ENCODE assay signal across 8 mouse cellular contexts in genomic region chr12:76535471-76535900, GRCm38 (mm10). TPM values are rescaled to one million over a fixed set of nuclear protein-coding genes. Genes with fewer than 3 reads are reported as not detected.
DNase-seq lines count a peak whose midpoint lies in the region; ATAC-seq and TF ChIP-seq lines count a peak whose summit lies in the region.

No protein-coding gene starts in this region.

- no peak for ATAC-seq in kidney, embryonic 14.5 days (ENCODE audit: low FRiP score, low TSS enrichment)
- no peak for ATAC-seq in heart, embryonic 11.5 days (replicated peaks; ENCODE audit: insufficient number of reproducible peaks, low FRiP score, low TSS enrichment)
- ATAC-seq in megakaryocyte progenitor cell, adult 5-6 weeks (replicated peaks; ENCODE audit: poor library complexity): no peak

- H3K4me2 ChIP-seq in kidney, embryonic 14.5 days (replicated peaks; ENCODE audit: low read depth, low read length): peak overlapping the region; percentile 91
- H3K4me2 ChIP-seq in heart, embryonic 11.5 days: peak overlapping the region; percentile 74

- H3K27ac ChIP-seq in kidney, embryonic 14.5 days (ENCODE audit: low read depth, low read length): no peak overlapping the region
- H3K27ac ChIP-seq in heart, embryonic 11.5 days (ENCODE audit: low read depth, low read length): peak overlapping the region; percentile 46; the same call in 1 of the 2 replicates
- H3K27ac ChIP-seq in liver, adult 2 months (replicated peaks; ENCODE audit: insufficient read depth, low read depth, low read length): peak overlapping the region; percentile 93
- no peak overlapping the region for H3K27ac ChIP-seq in thymus, adult 2 months (ENCODE audit: control insufficient read depth, insufficient read depth, low read length)

- H3K27me3 ChIP-seq in kidney, embryonic 14.5 days (ENCODE audit: control insufficient read depth, insufficient read depth, low read length): no peaks in the 10 kb centered on the region
- H3K27me3 ChIP-seq in E14TG2a.4 (ENCODE audit: insufficient read depth, low read length): peaks cover 38% of the 10 kb centered on the region
- H3K27me3 ChIP-seq in heart, embryonic 11.5 days (ENCODE audit: control insufficient read depth, insufficient read depth, low read length): peaks cover 26% of the 10 kb centered on the region
- no peaks in the 10 kb centered on the region for H3K27me3 ChIP-seq in liver, adult 2 months (ENCODE audit: control insufficient read depth, insufficient read depth, low read length)
- H3K27me3 ChIP-seq in thymus, adult 2 months (ENCODE audit: control insufficient read depth, insufficient read depth, low read length): no peaks in the 10 kb centered on the region; the same call in 1 of the 2 replicates

- H3K79me2 ChIP-seq in liver, adult 2 months (ENCODE audit: control insufficient read depth, insufficient read depth, low read length): peaks cover 26% of the 10 kb centered on the region; the same call in 1 of the 2 replicates

- H3K9me3 ChIP-seq in kidney, embryonic 14.5 days (ENCODE audit: control insufficient read depth, low read length): no peaks in the 10 kb centered on the region
- no peaks in the 10 kb centered on the region for H3K9me3 ChIP-seq in E14TG2a.4 (ENCODE audit: low read length)
- H3K9me3 ChIP-seq in heart, embryonic 11.5 days (replicated peaks; ENCODE audit: control insufficient read depth, low read length): no peaks in the 10 kb centered on the region

- 21% methylated on average over 9 of the region's 9 CpGs for WGBS in kidney, embryonic 14.5 days
- WGBS in heart, embryonic 11.5 days (ENCODE audit: insufficient replicate concordance): 20% methylated on average over 9 of the region's 9 CpGs
- WGBS in liver, adult 2 months: 14% methylated on average over 9 of the region's 9 CpGs
- 74% methylated on average over 9 of the region's 9 CpGs for WGBS in thymus, adult 2 months

- no peak for TF ChIP-seq CTCF in E14TG2a.4 (conservative IDR thresholded peaks at IDR 0.05; ENCODE audit: low read length)
- TF ChIP-seq CTCF in liver, adult 2 months (IDR thresholded peaks at IDR 0.05; ENCODE audit: low read depth, low read length): no peak
- TF ChIP-seq CTCF in thymus, adult 2 months (IDR thresholded peaks at IDR 0.05; ENCODE audit: borderline replicate concordance, control insufficient read depth, extremely low read depth, insufficient read depth, low read length, poor library complexity): no peak

- H3K4me3 ChIP-seq in kidney, embryonic 14.5 days (ENCODE audit: low read length): peak overlapping the region; percentile 65
- 0 out of 2 replicates have a peak overlapping the region, but pooled peaks have one; percentile 13 for H3K4me3 ChIP-seq in E14TG2a.4 (replicated peaks; ENCODE audit: low read length)
- H3K4me3 ChIP-seq in heart, embryonic 11.5 days (ENCODE audit: low read depth, low read length): peak overlapping the region; percentile 70
- peak overlapping the region; percentile 54 for H3K4me3 ChIP-seq in liver, adult 2 months (ENCODE audit: insufficient read depth, low read depth, low read length)
- no peak overlapping the region for H3K4me3 ChIP-seq in thymus, adult 2 months (ENCODE audit: control insufficient read depth, insufficient read depth, low read length)

- H3K36me3 ChIP-seq in kidney, embryonic 14.5 days (ENCODE audit: control insufficient read depth, insufficient read depth, low read length): no peaks in the 10 kb centered on the region
- no peaks in the 10 kb centered on the region for H3K36me3 ChIP-seq in E14TG2a.4 (ENCODE audit: insufficient read depth, low read length)
- no peaks in the 10 kb centered on the region for H3K36me3 ChIP-seq in heart, embryonic 11.5 days (ENCODE audit: control insufficient read depth, insufficient read depth, low read length)
- no peaks in the 10 kb centered on the region for H3K36me3 ChIP-seq in liver, adult 2 months (ENCODE audit: control insufficient read depth, insufficient read depth, low read length)
- H3K36me3 ChIP-seq in thymus, adult 2 months (ENCODE audit: control insufficient read depth, insufficient read depth, low read length): no peaks in the 10 kb centered on the region

- DNase-seq in kidney, adult 11 months: no peak
- DNase-seq in liver, adult 2 months (ENCODE audit: extremely low read depth, low read depth, low spot score): peak; percentile 97
- DNase-seq in thymus, adult 2 months: no peak
- no peak for DNase-seq in ovary, postnatal 36 days (ENCODE audit: low spot score)

- peak; percentile 45; the same call in 1 of the 2 replicates for TF ChIP-seq POLR2A in liver, adult 2 months (IDR thresholded peaks at IDR 0.05; ENCODE audit: extremely low read depth, insufficient read depth, low read length)
- no peak for TF ChIP-seq POLR2A in thymus, adult 2 months (IDR thresholded peaks at IDR 0.05; ENCODE audit: control insufficient read depth, extremely low read depth, insufficient read depth, low read length, poor library complexity)

- H3K4me1 ChIP-seq in kidney, embryonic 14.5 days (ENCODE audit: control insufficient read depth, insufficient read depth, low read length): peaks cover 18% of the 10 kb centered on the region
- peaks cover 75% of the 10 kb centered on the region for H3K4me1 ChIP-seq in E14TG2a.4 (replicated peaks; ENCODE audit: low read depth, low read length)
- peaks cover 41% of the 10 kb centered on the region for H3K4me1 ChIP-seq in heart, embryonic 11.5 days (ENCODE audit: control insufficient read depth, insufficient read depth, low read length)
- H3K4me1 ChIP-seq in liver, adult 2 months (ENCODE audit: control insufficient read depth, insufficient read depth, low read length): peaks cover 20% of the 10 kb centered on the region
- peaks cover 43% of the 10 kb centered on the region for H3K4me1 ChIP-seq in thymus, adult 2 months (replicated peaks; ENCODE audit: control insufficient read depth, insufficient read depth, low read length)

- peak overlapping the region; percentile 87; the same call in 1 of the 2 replicates for H3K9ac ChIP-seq in kidney, embryonic 14.5 days (ENCODE audit: low read depth, low read length)
- H3K9ac ChIP-seq in heart, embryonic 11.5 days (ENCODE audit: low read depth, low read length): peak overlapping the region; percentile 54
- peak overlapping the region; percentile 88 for H3K9ac ChIP-seq in liver, adult 2 months (ENCODE audit: low read depth, low read length)

RNA-seq across cellular contexts. Expression of gene Plekhg3, which starts 4.8 kb away (rescaled TPM):
- 7.9 and 15.1 TPM in 2 replicates for polyA plus RNA-seq in kidney, embryonic 14.5 days (2014; fragmentation: Nextera tagmentation; extraction: Ambion mirVana)
- 4.4 and 5.4 TPM in 2 replicates for polyA plus RNA-seq in heart, embryonic 11.5 days (2014; fragmentation: Nextera tagmentation; extraction: Ambion mirVana)
- 16.5 and 27.0 TPM in 2 replicates for total RNA-seq in liver, adult 2 months (2014; rRNA removed)
- polyA plus RNA-seq in liver, adult 2 months (2012; rRNA removed): 12.5 and 17.1 TPM in 2 replicates
- 12.0 and 13.6 TPM in 2 replicates for polyA plus RNA-seq in thymus, adult 2 months (2012; rRNA removed)
- 11.1 and 13.6 TPM in 2 replicates for total RNA-seq in megakaryocyte progenitor cell, adult 5-6 weeks (2015)
- total RNA-seq in megakaryocyte progenitor cell, adult 5-6 weeks (2017): 13.7 and 13.9 TPM in 2 replicates

Comparison
In these comparisons a context has a peak if more than half of its experiments do, and no peak if none do; other contexts are left out.
1. H3K27ac ChIP-seq: peak in heart, embryonic 11.5 days (single experiment) and liver, adult 2 months (single experiment); none in kidney, embryonic 14.5 days (single experiment) and thymus, adult 2 months (single experiment).
2. Peak in every context shown above with its lines, with median percentiles within 50 percentile points of each other: H3K9ac ChIP-seq.